Mouse (Mus musculus): Measurements from ENCODE around the gene Zdhhc17. TPM values are rescaled to one million over a fixed set of nuclear protein-coding genes. Genes with fewer than 3 reads are reported as not detected.

Zdhhc17 gene
- polyA plus RNA-seq, 1 experiment = 33.1 TPM

DNA sequence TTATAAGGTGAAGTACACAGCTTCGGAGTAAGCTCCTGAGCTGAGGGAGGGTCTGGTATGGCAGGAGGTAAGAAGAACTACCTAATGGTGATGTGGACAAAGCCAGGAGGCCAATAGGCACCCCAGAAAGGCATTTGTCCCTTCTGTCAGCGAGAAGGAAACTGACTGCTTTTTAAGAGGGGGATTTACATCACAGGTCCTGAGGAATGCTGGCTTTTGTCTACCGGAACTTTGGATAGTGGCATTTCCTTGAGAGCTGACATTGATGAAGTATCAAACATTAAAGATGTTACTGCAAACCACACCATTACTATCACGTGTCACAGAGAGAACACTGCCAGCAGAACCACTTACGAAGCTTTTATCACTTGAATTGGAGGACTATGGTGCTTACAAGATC is 15.2 kb downstream of the Zdhhc17 start:
- Histone ChIP-seq H3K4me3 (ENCODE audit: control insufficient read depth, insufficient read depth, low read length) (no peak overlapping the region), H3K27ac (ENCODE audit: control insufficient read depth, insufficient read depth, low read length) (no peak overlapping the region), H3K27me3 (ENCODE audit: control insufficient read depth, insufficient read depth, low read length) (no peaks in the 10 kb centered on the region), H3K36me3 (ENCODE audit: control insufficient read depth, insufficient read depth, low read length) (no peaks in the 10 kb centered on the region), H3K4me1 (replicated peaks; ENCODE audit: control insufficient read depth, insufficient read depth, low read length) (no peaks in the 10 kb centered on the region)
- DNase-seq = no peak
- 94% methylated on average over 5 of the region's 5 CpGs for WGBS
- TF ChIP-seq POLR2A (IDR thresholded peaks at IDR 0.05; ENCODE audit: control insufficient read depth, extremely low read depth, insufficient read depth, low read length, poor library complexity) = no peak
- no peak for TF ChIP-seq CTCF (IDR thresholded peaks at IDR 0.05; ENCODE audit: borderline replicate concordance, control insufficient read depth, extremely low read depth, insufficient read depth, low read length, poor library complexity)

DNA sequence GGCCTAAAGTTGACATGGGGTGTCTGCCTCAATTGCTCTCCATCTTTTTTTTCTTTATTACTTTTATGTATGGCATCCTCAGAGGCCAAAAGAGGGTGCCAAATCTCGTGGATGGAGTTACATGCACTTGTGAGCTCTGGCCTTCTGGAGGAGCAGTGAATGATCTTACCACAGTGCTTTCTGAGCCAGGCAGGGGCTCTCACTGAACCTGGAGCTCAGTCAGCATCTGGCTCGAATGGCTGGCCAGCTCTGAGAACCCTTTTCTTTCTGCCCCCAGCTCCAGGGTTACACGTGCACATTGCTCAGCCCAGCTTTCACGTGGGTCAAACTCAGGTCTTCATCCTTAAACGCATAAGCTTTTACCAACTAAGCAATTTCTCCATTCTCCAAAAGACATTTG is 16.7 kb downstream of the Zdhhc17 start:
- no peak for DNase-seq
- Histone ChIP-seq H3K27me3 (ENCODE audit: control insufficient read depth, insufficient read depth, low read length) (no peaks in the 10 kb centered on the region), H3K4me3 (ENCODE audit: control insufficient read depth, insufficient read depth, low read length) (no peak overlapping the region), H3K27ac (ENCODE audit: control insufficient read depth, insufficient read depth, low read length) (no peak overlapping the region), H3K36me3 (ENCODE audit: control insufficient read depth, insufficient read depth, low read length) (no peaks in the 10 kb centered on the region), H3K4me1 (replicated peaks; ENCODE audit: control insufficient read depth, insufficient read depth, low read length) (no peaks in the 10 kb centered on the region)
- WGBS = 89% methylated on average over 5 of the region's 5 CpGs
- TF ChIP-seq CTCF (IDR thresholded peaks at IDR 0.05; ENCODE audit: borderline replicate concordance, control insufficient read depth, extremely low read depth, insufficient read depth, low read length, poor library complexity) = no peak
- no peak for TF ChIP-seq POLR2A (IDR thresholded peaks at IDR 0.05; ENCODE audit: control insufficient read depth, extremely low read depth, insufficient read depth, low read length, poor library complexity)

DNA sequence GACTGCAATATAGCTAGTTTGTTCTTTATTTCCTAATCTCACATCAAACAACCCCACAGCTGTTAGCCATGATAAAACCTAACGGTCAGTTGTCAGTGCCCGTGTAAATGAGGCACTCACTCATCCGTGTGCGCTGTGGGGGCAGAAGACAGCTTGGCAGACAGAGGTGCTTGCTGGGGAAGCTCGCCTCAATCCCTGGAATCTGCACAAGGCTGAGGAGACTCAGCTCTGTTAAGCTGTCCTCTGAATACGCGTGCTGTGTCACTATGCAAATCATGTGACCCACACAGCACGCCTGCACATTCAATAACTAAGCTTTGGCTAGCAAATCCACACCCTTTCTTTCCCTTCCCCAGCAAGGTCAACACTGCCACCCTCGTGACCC is 17.9 kb downstream of the Zdhhc17 start:
- Histone ChIP-seq H3K36me3 (ENCODE audit: control insufficient read depth, insufficient read depth, low read length) (no peaks in the 10 kb centered on the region), H3K4me1 (replicated peaks; ENCODE audit: control insufficient read depth, insufficient read depth, low read length) (no peaks in the 10 kb centered on the region), H3K4me3 (ENCODE audit: control insufficient read depth, insufficient read depth, low read length) (no peak overlapping the region), H3K27ac (ENCODE audit: control insufficient read depth, insufficient read depth, low read length) (no peak overlapping the region), H3K27me3 (ENCODE audit: control insufficient read depth, insufficient read depth, low read length) (no peaks in the 10 kb centered on the region)
- TF ChIP-seq CTCF (IDR thresholded peaks at IDR 0.05; ENCODE audit: borderline replicate concordance, control insufficient read depth, extremely low read depth, insufficient read depth, low read length, poor library complexity) (no peak), POLR2A (IDR thresholded peaks at IDR 0.05; ENCODE audit: control insufficient read depth, extremely low read depth, insufficient read depth, low read length, poor library complexity) (no peak)
- no peak for DNase-seq
- 71% methylated on average over 9 of the region's 9 CpGs for WGBS

DNA sequence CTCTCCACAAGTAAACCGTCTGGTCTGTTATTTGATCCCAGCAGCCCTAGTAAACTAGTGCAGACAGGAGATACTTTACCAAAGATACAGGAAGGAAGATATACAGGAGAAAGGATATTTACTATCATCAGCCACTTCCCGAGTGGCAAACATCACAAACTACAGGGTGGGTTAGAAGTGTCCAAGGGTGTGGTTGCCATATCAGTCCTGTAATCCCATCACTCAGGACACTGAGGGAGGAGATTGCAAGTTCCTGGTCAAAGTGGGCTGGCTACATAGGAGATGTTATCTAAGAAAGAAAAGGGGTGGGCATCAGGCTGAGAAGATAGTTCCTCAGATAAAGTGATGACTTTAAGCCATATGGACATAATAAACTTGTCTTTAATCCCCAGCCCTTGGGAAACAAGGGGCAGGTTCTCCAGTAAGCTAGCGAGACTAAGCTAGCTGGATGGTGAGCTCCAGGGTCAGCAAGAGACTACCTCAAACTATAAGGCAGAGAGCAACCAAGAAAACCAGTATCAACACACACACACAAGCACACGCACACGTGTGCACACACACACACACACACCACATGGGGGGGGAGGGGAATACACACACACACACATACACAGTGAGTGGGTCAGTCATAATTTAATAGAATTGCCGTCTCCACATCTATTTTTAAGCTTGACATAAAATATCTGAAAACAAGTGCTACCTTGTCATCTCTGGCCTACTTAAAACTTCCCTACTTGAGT is 18.5 kb downstream of the Zdhhc17 start:
- H3K27ac ChIP-seq (ENCODE audit: control insufficient read depth, insufficient read depth, low read length) = no peak overlapping the region
- TF ChIP-seq POLR2A (IDR thresholded peaks at IDR 0.05; ENCODE audit: control insufficient read depth, extremely low read depth, insufficient read depth, low read length, poor library complexity) (no peak), CTCF (IDR thresholded peaks at IDR 0.05; ENCODE audit: borderline replicate concordance, control insufficient read depth, extremely low read depth, insufficient read depth, low read length, poor library complexity) (no peak)
- H3K27me3 ChIP-seq (ENCODE audit: control insufficient read depth, insufficient read depth, low read length) = no peaks in the 10 kb centered on the region
- H3K36me3 ChIP-seq (ENCODE audit: control insufficient read depth, insufficient read depth, low read length) = no peaks in the 10 kb centered on the region
- H3K4me1 ChIP-seq (replicated peaks; ENCODE audit: control insufficient read depth, insufficient read depth, low read length) = no peaks in the 10 kb centered on the region
- WGBS = 91% methylated on average over 6 of the region's 6 CpGs
- H3K4me3 ChIP-seq (ENCODE audit: control insufficient read depth, insufficient read depth, low read length) = no peak overlapping the region
- DNase-seq = no peak

GRCm38 (mm10) chr10:110989729-110990128 is 20.2 kb downstream of the Zdhhc17 start:
- Histone ChIP-seq H3K36me3 (ENCODE audit: control insufficient read depth, insufficient read depth, low read length) (no peaks in the 10 kb centered on the region), H3K27ac (ENCODE audit: control insufficient read depth, insufficient read depth, low read length) (no peak overlapping the region), H3K4me1 (replicated peaks; ENCODE audit: control insufficient read depth, insufficient read depth, low read length) (0 out of 2 replicates have a peak, but pooled peaks cover 2% of the 10 kb centered on the region), H3K4me3 (ENCODE audit: control insufficient read depth, insufficient read depth, low read length) (no peak overlapping the region), H3K27me3 (ENCODE audit: control insufficient read depth, insufficient read depth, low read length) (no peaks in the 10 kb centered on the region)
- WGBS = 51% methylated on average over 2 of the region's 2 CpGs
- peak; percentile 37 for DNase-seq
- TF ChIP-seq POLR2A (IDR thresholded peaks at IDR 0.05; ENCODE audit: control insufficient read depth, extremely low read depth, insufficient read depth, low read length, poor library complexity) (no peak), CTCF (IDR thresholded peaks at IDR 0.05; ENCODE audit: borderline replicate concordance, control insufficient read depth, extremely low read depth, insufficient read depth, low read length, poor library complexity) (no peak)

DNA sequence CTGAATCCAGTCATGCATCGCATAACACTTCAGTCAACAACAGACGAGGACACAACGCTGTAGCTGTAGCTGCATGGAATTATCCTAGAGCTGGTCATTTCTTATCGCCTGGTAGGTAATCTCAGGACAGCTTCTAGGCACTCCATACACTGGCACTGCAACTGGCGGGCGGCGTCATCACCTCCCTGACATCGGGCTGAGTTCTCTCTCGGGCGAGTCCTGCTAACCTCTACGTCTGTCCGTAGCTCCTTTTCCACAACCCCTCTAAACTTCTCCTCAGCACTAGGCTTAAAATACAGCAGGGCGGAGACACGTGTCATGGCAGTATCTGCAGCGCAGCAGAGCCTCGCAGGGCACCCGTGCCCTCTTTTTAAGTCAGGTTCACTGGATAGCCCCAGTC is 23.3 kb downstream of the Zdhhc17 start:
- H3K27me3 ChIP-seq (ENCODE audit: control insufficient read depth, insufficient read depth, low read length) = no peaks in the 10 kb centered on the region
- TF ChIP-seq CTCF (IDR thresholded peaks at IDR 0.05; ENCODE audit: borderline replicate concordance, control insufficient read depth, extremely low read depth, insufficient read depth, low read length, poor library complexity) = no peak
- no peak for TF ChIP-seq POLR2A (IDR thresholded peaks at IDR 0.05; ENCODE audit: control insufficient read depth, extremely low read depth, insufficient read depth, low read length, poor library complexity)
- no peak overlapping the region for H3K27ac ChIP-seq (ENCODE audit: control insufficient read depth, insufficient read depth, low read length)
- DNase-seq = no peak
- WGBS = 95% methylated on average over 17 of the region's 17 CpGs
- H3K4me1 ChIP-seq (replicated peaks; ENCODE audit: control insufficient read depth, insufficient read depth, low read length) = 0 out of 2 replicates have a peak, but pooled peaks cover 2% of the 10 kb centered on the region
- no peaks in the 10 kb centered on the region for H3K36me3 ChIP-seq (ENCODE audit: control insufficient read depth, insufficient read depth, low read length)
- no peak overlapping the region for H3K4me3 ChIP-seq (ENCODE audit: control insufficient read depth, insufficient read depth, low read length)
